13 mouse cellular contexts compared by ENCODE assay signal in the genomic region with DNA sequence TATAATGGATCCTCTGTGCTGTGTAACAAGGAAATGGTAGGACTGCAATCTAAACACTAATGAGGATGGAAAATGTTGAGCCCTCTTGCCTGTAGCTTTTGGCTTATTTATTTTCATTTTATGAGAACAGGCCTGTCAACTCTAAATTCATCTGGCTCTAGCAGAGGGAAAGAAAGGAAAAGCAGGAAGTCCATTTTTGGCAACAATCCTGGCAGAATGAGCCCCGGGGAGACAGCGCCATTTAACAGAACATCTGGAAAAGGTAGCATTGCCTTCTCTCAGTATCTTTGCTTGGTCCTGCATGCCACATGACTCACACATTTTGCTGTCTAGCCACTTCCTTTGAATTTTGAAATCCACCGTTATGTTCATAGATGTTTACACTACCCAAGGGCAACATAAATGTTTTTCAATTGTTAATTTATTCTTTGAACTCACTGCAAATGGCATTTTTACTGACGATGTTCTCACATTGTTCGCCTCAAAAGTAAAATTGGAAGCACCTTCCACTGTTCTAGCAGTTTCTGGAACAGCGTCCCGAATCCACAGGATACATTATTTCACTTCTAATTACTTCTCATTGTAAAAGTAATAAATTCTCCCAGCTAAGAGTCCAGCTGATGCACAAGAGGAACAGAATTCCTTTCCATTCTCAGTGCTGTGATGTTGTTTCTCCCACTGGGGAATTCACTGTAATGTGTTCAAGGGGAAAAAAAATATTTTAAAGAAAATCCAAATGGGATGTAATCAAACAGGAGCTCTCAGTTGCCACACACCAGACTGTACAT.
DNase-seq lines count a peak whose midpoint lies in the region; ATAC-seq and TF ChIP-seq lines count a peak whose summit lies in the region.
"Had no signal": no experiment of that assay in that cellular context is flagged by ENCODE, and none has a peak within 500 bp of the region (broad histone marks: within the 10 kb centered on the region; RNA-seq: fewer than 3 reads in every experiment).

No protein-coding gene starts in this region.

- 54% methylated on average over 7 of the region's 7 CpGs for WGBS in kidney, embryonic 15.5 days
- 88% methylated on average over 7 of the region's 7 CpGs for WGBS in forebrain, embryonic 14.5 days

- TF ChIP-seq CTCF in testis, adult 2 months (IDR thresholded peaks at IDR 0.05; ENCODE audit: control insufficient read depth, insufficient read depth, insufficient replicate concordance, low read depth, low read length), result no peak

- DNase-seq in embryo, embryonic 11 days, result peak; percentile 20
- DNase-seq in embryo, embryonic 9.5 days (ENCODE audit: extremely low spot score), result no peak
- DNase-seq in kidney, adult 8-10 months, result no peak
- DNase-seq in testis, postnatal 10 days (ENCODE audit: low spot score), result no peak
- DNase-seq in c-Kit-positive CD71-positive TER-119-positive erythroid progenitor cells, embryonic 14.5 days (ENCODE audit: low spot score), result no peak
- no peak for DNase-seq in forebrain, embryonic 14.5 days (ENCODE audit: low spot score)
- DNase-seq: B cell, adult 2 months; lung, adult 18-20 months had no signal

- no peaks in the 10 kb centered on the region for H3K27me3 ChIP-seq in kidney, embryonic 15.5 days
- no peaks in the 10 kb centered on the region for H3K27me3 ChIP-seq in testis, adult 2 months (ENCODE audit: control insufficient read depth, insufficient read depth, low read length)
- no peaks in the 10 kb centered on the region for H3K27me3 ChIP-seq in forebrain, embryonic 14.5 days (replicated peaks; ENCODE audit: control insufficient read depth, insufficient read depth, low read length)
- H3K27me3 ChIP-seq: forebrain, embryonic 15.5 days; midbrain, embryonic 15.5 days had no signal

- H3K9me3 ChIP-seq in kidney, embryonic 15.5 days (replicated peaks), result no peaks in the 10 kb centered on the region
- no peaks in the 10 kb centered on the region for H3K9me3 ChIP-seq in forebrain, embryonic 14.5 days (replicated peaks; ENCODE audit: control insufficient read depth, low read length)
- H3K9me3 ChIP-seq: forebrain, embryonic 15.5 days; midbrain, embryonic 15.5 days had no signal

- H3K27ac ChIP-seq in kidney, embryonic 15.5 days, result 0 out of 2 replicates have a peak overlapping the region, but pooled peaks have one; percentile 2
- no peak overlapping the region for H3K27ac ChIP-seq in testis, adult 2 months (ENCODE audit: control insufficient read depth, insufficient read depth, low read depth, low read length)
- no peak overlapping the region for H3K27ac ChIP-seq in forebrain, embryonic 14.5 days (ENCODE audit: low read depth, low read length)
- H3K27ac ChIP-seq: forebrain, embryonic 15.5 days; midbrain, embryonic 15.5 days; stomach, postnatal 0 days had no signal

- TF ChIP-seq POLR2A in testis, adult 2 months (IDR thresholded peaks at IDR 0.05; ENCODE audit: control insufficient read depth, low read depth, low read length), result no peak

- no peak overlapping the region for H3K4me2 ChIP-seq in kidney, embryonic 15.5 days
- no peak overlapping the region for H3K4me2 ChIP-seq in forebrain, embryonic 14.5 days (ENCODE audit: low read length)
- H3K4me2 ChIP-seq: forebrain, embryonic 15.5 days; midbrain, embryonic 15.5 days had no signal

- no peak overlapping the region for H3K4me3 ChIP-seq in kidney, embryonic 15.5 days (replicated peaks)
- peak overlapping the region; percentile 69 for H3K4me3 ChIP-seq in testis, adult 2 months (ENCODE audit: control insufficient read depth, low read depth, low read length)
- H3K4me3 ChIP-seq in forebrain, embryonic 14.5 days (ENCODE audit: low read depth, low read length), result no peak overlapping the region
- H3K4me3 ChIP-seq: forebrain, embryonic 15.5 days; midbrain, embryonic 15.5 days had no signal

- H3K4me1 ChIP-seq in kidney, embryonic 15.5 days, result 0 out of 2 replicates have a peak, but pooled peaks cover 5% of the 10 kb centered on the region
- no peaks in the 10 kb centered on the region; the same call in 1 of the 2 replicates for H3K4me1 ChIP-seq in testis, adult 2 months (ENCODE audit: control insufficient read depth, insufficient read depth, low read length)
- no peaks in the 10 kb centered on the region for H3K4me1 ChIP-seq in forebrain, embryonic 14.5 days (ENCODE audit: control insufficient read depth, insufficient read depth, low read length)
- H3K4me1 ChIP-seq: forebrain, embryonic 15.5 days; midbrain, embryonic 15.5 days had no signal

- no peaks in the 10 kb centered on the region for H3K36me3 ChIP-seq in kidney, embryonic 15.5 days
- H3K36me3 ChIP-seq in testis, adult 2 months (ENCODE audit: control insufficient read depth, insufficient read depth, low read length), result no peaks in the 10 kb centered on the region
- H3K36me3 ChIP-seq in forebrain, embryonic 14.5 days (ENCODE audit: control insufficient read depth, insufficient read depth, low read length), result 0 out of 2 replicates have a peak, but pooled peaks cover 2% of the 10 kb centered on the region
- H3K36me3 ChIP-seq: forebrain, embryonic 15.5 days; midbrain, embryonic 15.5 days had no signal

- H3K9ac ChIP-seq in kidney, embryonic 15.5 days, result no peak overlapping the region
- H3K9ac ChIP-seq in forebrain, embryonic 14.5 days (ENCODE audit: low read length), result no peak overlapping the region
- H3K9ac ChIP-seq: forebrain, embryonic 15.5 days; midbrain, embryonic 15.5 days had no signal

- ATAC-seq in kidney, embryonic 15.5 days (replicated peaks; ENCODE audit: low FRiP score), result no peak
- ATAC-seq in forebrain, embryonic 14.5 days, result no peak
- ATAC-seq: forebrain, embryonic 15.5 days; midbrain, embryonic 15.5 days had no signal
